Mouse (Mus musculus) stomach, embryonic 16.5 days (tissue): Measurements from ENCODE around the gene Agap2. TPM values are rescaled to one million over a fixed set of nuclear protein-coding genes. Genes with fewer than 3 reads are reported as not detected.
A peak's percentile ranks its signal among the peaks of the same experiment; 100 is the strongest.

Experiments used
- ATAC-seq: fragments of 200-750 bp; cut with Nextera tagmentation; 2 replicates; pipeline ENCODE4 v1.8.0; 2017; ENCODE audit warnings: moderate number of reproducible peaks, moderate TSS enrichment; ENCODE audit not compliant: insufficient read depth, low FRiP score
- H3K27ac ChIP-seq: fragments of 300-500 bp; sonication (generic); 2 replicates; pipeline ENCODE4 v1.5.1; 2014; ENCODE audit warnings: low read length
- H3K27me3 ChIP-seq: fragments of 300-500 bp; sonication (generic); 2 replicates; pipeline ENCODE4 v1.6.1; 2014; ENCODE audit warnings: low read length, control low read depth, mixed read lengths; ENCODE audit not compliant: control insufficient read depth, insufficient read depth
- H3K36me3 ChIP-seq: fragments of 300-500 bp; sonication (generic); 2 replicates; pipeline ENCODE4 v1.6.1; 2014; ENCODE audit warnings: low read length; ENCODE audit not compliant: control insufficient read depth, insufficient read depth
- H3K4me1 ChIP-seq: fragments of 300-500 bp; sonication (generic); 2 replicates; pipeline ENCODE4 v1.6.1; 2014; ENCODE audit warnings: low read length, control low read depth, mixed read lengths; ENCODE audit not compliant: control insufficient read depth, insufficient read depth
- H3K4me2 ChIP-seq: fragments of 300-500 bp; sonication (generic); 2 replicates; pipeline ENCODE4 v1.6.1; 2014; ENCODE audit warnings: low read depth, low read length, mixed read lengths
- H3K4me3 ChIP-seq: fragments of 300-500 bp; sonication (generic); replicated peaks from 2 replicates; pipeline ENCODE4 v1.5.1; 2014; ENCODE audit warnings: mild to moderate bottlenecking, low read length
- H3K9ac ChIP-seq: fragments of 300-500 bp; sonication (generic); 2 replicates; pipeline ENCODE4 v1.6.1; 2014; ENCODE audit warnings: low read length
- H3K9me3 ChIP-seq: fragments of 300-500 bp; sonication (generic); replicated peaks from 2 replicates; pipeline ENCODE4 v1.6.1; 2016; ENCODE audit warnings: low read length, control low read depth; ENCODE audit not compliant: control insufficient read depth
- WGBS: fragments of 180-500 bp; shearing (Covaris S2); extraction: QIAGEN DNeasy Blood & Tissue Kit; methylation state at CpG from one replicate; pipeline ENCODE4 v1.1.7; 2014; 5-methylcytosine and 5-hydroxymethylcytosine counted together
- polyA plus RNA-seq: library from polyadenylated mRNA; unstranded; fragments of >200 nt; fragmentation: Nextera tagmentation; extraction: Ambion mirVana; gene quantifications from 2 replicates; pipeline ENCODE4 v1.2.1, GENCODE M21; 2015

Agap2 gene
- polyA plus RNA-seq, 1 experiment from 2014 or later: 0.62 TPM

GRCm38 (mm10) chr10:127090560-127091411 lies 15.7 kb downstream of the Agap2 start:
- Histone ChIP-seq H3K36me3 (peaks cover under 1% of the 10 kb centered on the region; the same call in 1 of the 2 replicates), H3K27ac (no peak overlapping the region), H3K27me3 (peaks cover 45% of the 10 kb centered on the region), H3K4me1 (peaks cover 17% of the 10 kb centered on the region), H3K9me3 (no peaks in the 10 kb centered on the region), H3K4me2 (peak overlapping the region; percentile 32), H3K9ac (no peak overlapping the region), H3K4me3 (peak overlapping the region; percentile 32)
- no peak for ATAC-seq
- 11% methylated on average over 57 of the region's 57 CpGs for WGBS

- Histone ChIP-seq H3K27me3 (peaks cover 45% of the 10 kb centered on the region), H3K4me1 (peaks cover 17% of the 10 kb centered on the region), H3K27ac (no peak overlapping the region), H3K4me3 (peak overlapping the region; percentile 32), H3K4me2 (peak overlapping the region; percentile 32), H3K9ac (no peak overlapping the region), H3K36me3 (peaks cover 10% of the 10 kb centered on the region; the same call in 1 of the 2 replicates), H3K9me3 (no peaks in the 10 kb centered on the region)
- 12% methylated on average over 51 of the region's 51 CpGs for WGBS
- ATAC-seq: peak; percentile 36; the same call in 1 of the 2 replicates
Measured at GRCm38 (mm10) chr10:127091507-127092396, 16.7 kb downstream of the Agap2 start.

DNA sequence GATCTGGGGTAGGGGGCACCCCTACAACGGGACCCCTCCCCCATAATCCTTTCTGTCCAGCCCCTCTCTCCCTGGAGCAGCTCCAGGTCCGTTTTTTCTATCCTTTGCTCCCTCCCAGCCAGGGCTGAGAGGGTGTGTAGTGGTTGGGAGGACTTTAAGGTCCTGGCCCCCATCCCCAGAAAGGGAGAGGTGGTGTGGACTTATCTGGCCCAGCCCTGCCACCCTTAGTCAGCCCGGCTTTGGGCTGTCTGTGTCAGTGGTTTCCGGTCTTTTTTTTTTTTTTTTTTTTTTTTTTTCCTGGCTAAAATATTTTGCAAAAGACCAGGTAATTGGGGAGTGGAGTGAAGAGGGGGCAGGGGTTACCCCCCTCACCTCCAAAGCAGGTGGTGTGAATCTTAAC lies 17.7 kb downstream of the Agap2 start:
- Histone ChIP-seq H3K4me1 (peaks cover 17% of the 10 kb centered on the region), H3K27ac (no peak overlapping the region), H3K4me3 (no peak overlapping the region), H3K36me3 (peaks cover 10% of the 10 kb centered on the region; the same call in 1 of the 2 replicates), H3K9ac (no peak overlapping the region), H3K9me3 (no peaks in the 10 kb centered on the region), H3K4me2 (no peak overlapping the region), H3K27me3 (peaks cover 41% of the 10 kb centered on the region)
- ATAC-seq: no peak
- WGBS: 40% methylated on average over 4 of the region's 4 CpGs

GRCm38 (mm10) chr10:127094382-127094802 lies 19.3 kb downstream of the Agap2 start:
- H3K36me3 ChIP-seq: peaks cover 10% of the 10 kb centered on the region; the same call in 1 of the 2 replicates
- no peak overlapping the region for H3K4me2 ChIP-seq
- 26% methylated on average over 7 of the region's 7 CpGs for WGBS
- no peak overlapping the region for H3K4me3 ChIP-seq
- H3K27me3 ChIP-seq: peaks cover 37% of the 10 kb centered on the region
- ATAC-seq: peak; percentile 44; the same call in 1 of the 2 replicates
- H3K9me3 ChIP-seq: no peaks in the 10 kb centered on the region
- peaks cover 17% of the 10 kb centered on the region for H3K4me1 ChIP-seq
- no peak overlapping the region for H3K9ac ChIP-seq
- H3K27ac ChIP-seq: no peak overlapping the region

DNA sequence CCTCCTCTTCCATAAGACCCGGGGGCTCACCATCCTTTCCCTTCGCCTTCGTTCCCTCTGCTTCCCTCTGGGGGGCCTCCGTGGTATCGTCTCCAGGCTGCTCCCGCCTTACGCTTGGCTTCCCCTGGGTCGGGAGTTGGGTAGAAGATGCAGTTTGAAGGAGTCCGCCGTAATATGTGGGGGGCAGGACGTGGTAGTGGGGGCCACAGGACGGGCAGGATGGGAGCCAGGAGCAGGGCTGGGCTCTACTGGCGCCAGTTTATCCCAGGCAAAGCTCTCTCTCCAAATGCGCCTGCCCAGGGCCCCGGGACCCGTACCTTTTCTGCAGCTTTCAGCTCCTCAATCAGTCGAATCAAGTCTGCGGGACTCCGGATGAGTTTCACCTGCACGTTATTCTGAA lies 23.4 kb downstream of the Agap2 start:
- WGBS: 79% methylated on average over 20 of the region's 20 CpGs
- H3K27ac ChIP-seq: no peak overlapping the region
- no peak overlapping the region for H3K4me2 ChIP-seq
- H3K27me3 ChIP-seq: no peaks in the 10 kb centered on the region
- peaks cover 5% of the 10 kb centered on the region; the same call in 1 of the 2 replicates for H3K4me1 ChIP-seq
- H3K36me3 ChIP-seq: peaks cover 10% of the 10 kb centered on the region; the same call in 1 of the 2 replicates
- no peak overlapping the region for H3K4me3 ChIP-seq
- no peaks in the 10 kb centered on the region for H3K9me3 ChIP-seq
- H3K9ac ChIP-seq: no peak overlapping the region
- ATAC-seq: no peak

DNA sequence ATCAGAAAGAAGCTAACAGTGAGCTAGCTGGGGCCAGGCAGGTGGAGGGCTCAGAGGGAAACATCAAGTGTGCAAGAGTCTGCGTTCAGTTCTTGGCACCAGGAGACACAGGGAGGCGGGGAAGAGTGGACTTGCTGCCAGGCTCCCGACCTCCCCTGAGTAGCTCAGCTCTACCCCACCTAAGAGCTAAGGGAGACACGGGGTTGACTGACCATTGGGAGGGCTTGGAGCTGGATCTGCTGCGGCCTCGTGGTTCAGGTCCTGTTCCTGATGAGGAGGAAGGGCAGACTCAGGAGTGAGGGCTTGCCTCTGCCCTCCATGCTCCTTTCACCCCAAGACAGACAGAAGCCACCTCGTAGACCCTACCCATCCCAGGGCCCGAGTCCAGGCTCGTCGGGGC lies 24.1 kb downstream of the Agap2 start:
- H3K9ac ChIP-seq: no peak overlapping the region
- peaks cover 10% of the 10 kb centered on the region; the same call in 1 of the 2 replicates for H3K36me3 ChIP-seq
- ATAC-seq: no peak
- WGBS: 86% methylated on average over 10 of the region's 10 CpGs
- no peaks in the 10 kb centered on the region for H3K9me3 ChIP-seq
- H3K4me2 ChIP-seq: no peak overlapping the region
- H3K4me3 ChIP-seq: no peak overlapping the region
- H3K4me1 ChIP-seq: peaks cover 5% of the 10 kb centered on the region; the same call in 1 of the 2 replicates
- H3K27me3 ChIP-seq: no peaks in the 10 kb centered on the region
- no peak overlapping the region for H3K27ac ChIP-seq

DNA sequence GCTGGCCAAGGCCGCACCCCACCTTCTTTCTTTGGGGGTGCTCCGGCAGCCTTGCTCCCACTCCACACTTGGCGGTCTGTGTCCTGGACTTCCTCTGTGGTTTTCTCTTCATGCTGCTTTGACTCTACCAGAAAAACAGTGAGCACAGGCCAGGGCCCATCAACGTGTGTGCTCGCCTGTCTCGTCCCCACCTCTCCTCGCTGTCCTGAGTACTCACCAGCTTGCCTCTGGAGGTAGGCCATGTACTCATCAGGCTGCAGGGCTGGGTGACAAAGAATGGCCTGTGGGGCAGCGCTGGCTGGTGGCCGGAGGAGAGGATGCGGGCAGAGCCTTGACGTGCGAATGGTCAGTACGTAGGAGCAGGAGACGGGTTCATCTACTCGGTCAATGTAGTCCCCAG lies 24.8 kb downstream of the Agap2 start:
- Histone ChIP-seq H3K4me3 (no peak overlapping the region), H3K27ac (no peak overlapping the region), H3K4me2 (no peak overlapping the region), H3K9ac (no peak overlapping the region), H3K4me1 (peaks cover 1% of the 10 kb centered on the region; the same call in 1 of the 2 replicates), H3K9me3 (no peaks in the 10 kb centered on the region), H3K27me3 (no peaks in the 10 kb centered on the region), H3K36me3 (peaks cover 10% of the 10 kb centered on the region; the same call in 1 of the 2 replicates)
- WGBS: 90% methylated on average over 15 of the region's 15 CpGs
- ATAC-seq: no peak

- Histone ChIP-seq H3K27me3 (no peaks in the 10 kb centered on the region), H3K9ac (no peak overlapping the region), H3K4me1 (no peaks in the 10 kb centered on the region), H3K9me3 (no peaks in the 10 kb centered on the region), H3K36me3 (peaks cover 10% of the 10 kb centered on the region; the same call in 1 of the 2 replicates), H3K4me2 (no peak overlapping the region), H3K27ac (no peak overlapping the region), H3K4me3 (no peak overlapping the region)
- 63% methylated on average over 8 of the region's 8 CpGs for WGBS
- ATAC-seq: no peak
Measured at GRCm38 (mm10) chr10:127100414-127100813, 25.3 kb downstream of the Agap2 start.
